Mouse (Mus musculus) adrenal gland, adult 18-20 months (tissue): Measurements from ENCODE around the gene Tent4a. TPM values are rescaled to one million over a fixed set of nuclear protein-coding genes. Genes with fewer than 3 reads are reported as not detected.

ENCODE experiments used
- DNase-seq, 2 experiments: peaks; one replicate each; pipeline ENCODE4 v3.0.0; 2021 to 2022; ENCODE audit warnings: low spot score in 2 of 2
- total RNA-seq, 2 experiments: library from RNA; stranded (reverse); gene quantifications; 1 replicate in 1 of 2; 2 replicates in 1 of 2; pipeline ENCODE4 v1.2.3; 2021

The Tent4a gene
- total RNA-seq, 2 experiments from 2014 or later: 17.5 to 20.9 TPM

- no peak for DNase-seq
Observed at GRCm38 (mm10) chr13:69547488-69548180, 13.2 kb upstream of the Tent4a start.

- DNase-seq: no peak
Observed at GRCm38 (mm10) chr13:69545019-69545418, 10.6 kb upstream of the Tent4a start.

- no peak for DNase-seq
Observed at GRCm38 (mm10) chr13:69543595-69543994, 9.2 kb upstream of the Tent4a start.

GRCm38 (mm10) chr13:69542571-69543352 lies 8.3 kb upstream of the Tent4a start:
- DNase-seq: no peak

- DNase-seq: no peak
Observed at GRCm38 (mm10) chr13:69541776-69542175, 7.4 kb upstream of the Tent4a start.

- no peak for DNase-seq
Observed at GRCm38 (mm10) chr13:69541209-69541608, 6.8 kb upstream of the Tent4a start.

- no peak for DNase-seq
Observed at GRCm38 (mm10) chr13:69538327-69538726, 3.9 kb upstream of the Tent4a start.

- DNase-seq: no peak
Observed at GRCm38 (mm10) chr13:69537366-69537765, 2.9 kb upstream of the Tent4a start.

GRCm38 (mm10) chr13:69536021-69536420 lies 1.6 kb upstream of the Tent4a start:
- DNase-seq: no peak

GRCm38 (mm10) chr13:69534654-69535551 lies 486 bp upstream of the Tent4a start:
- DNase-seq: peak; percentile 97 to 98

- peak; percentile 58 to 69 for DNase-seq
Observed at GRCm38 (mm10) chr13:69533405-69534333, 748 bp downstream of the Tent4a start, which contains the start of gene Nsun2. Gene Nsun2, plus strand, starts transcription at chr13:69533746.

- DNase-seq: no peak
Observed at GRCm38 (mm10) chr13:69532893-69533404, 1.5 kb downstream of the Tent4a start.

GRCm38 (mm10) chr13:69532101-69532892 lies 2.1 kb downstream of the Tent4a start:
- DNase-seq: peak in 1 of 2 experiments; percentile 6

GRCm38 (mm10) chr13:69531431-69531830 lies 3.0 kb downstream of the Tent4a start:
- DNase-seq: no peak

- no peak for DNase-seq
Observed at GRCm38 (mm10) chr13:69530951-69531350, 3.5 kb downstream of the Tent4a start.

GRCm38 (mm10) chr13:69530156-69530555 lies 4.3 kb downstream of the Tent4a start:
- DNase-seq: no peak

GRCm38 (mm10) chr13:69528531-69528930 lies 5.9 kb downstream of the Tent4a start:
- DNase-seq: no peak

GRCm38 (mm10) chr13:69525867-69526266 lies 8.6 kb downstream of the Tent4a start:
- DNase-seq: no peak

- no peak for DNase-seq
Observed at GRCm38 (mm10) chr13:69524158-69524530, 10.3 kb downstream of the Tent4a start.
